In the genomic region with DNA sequence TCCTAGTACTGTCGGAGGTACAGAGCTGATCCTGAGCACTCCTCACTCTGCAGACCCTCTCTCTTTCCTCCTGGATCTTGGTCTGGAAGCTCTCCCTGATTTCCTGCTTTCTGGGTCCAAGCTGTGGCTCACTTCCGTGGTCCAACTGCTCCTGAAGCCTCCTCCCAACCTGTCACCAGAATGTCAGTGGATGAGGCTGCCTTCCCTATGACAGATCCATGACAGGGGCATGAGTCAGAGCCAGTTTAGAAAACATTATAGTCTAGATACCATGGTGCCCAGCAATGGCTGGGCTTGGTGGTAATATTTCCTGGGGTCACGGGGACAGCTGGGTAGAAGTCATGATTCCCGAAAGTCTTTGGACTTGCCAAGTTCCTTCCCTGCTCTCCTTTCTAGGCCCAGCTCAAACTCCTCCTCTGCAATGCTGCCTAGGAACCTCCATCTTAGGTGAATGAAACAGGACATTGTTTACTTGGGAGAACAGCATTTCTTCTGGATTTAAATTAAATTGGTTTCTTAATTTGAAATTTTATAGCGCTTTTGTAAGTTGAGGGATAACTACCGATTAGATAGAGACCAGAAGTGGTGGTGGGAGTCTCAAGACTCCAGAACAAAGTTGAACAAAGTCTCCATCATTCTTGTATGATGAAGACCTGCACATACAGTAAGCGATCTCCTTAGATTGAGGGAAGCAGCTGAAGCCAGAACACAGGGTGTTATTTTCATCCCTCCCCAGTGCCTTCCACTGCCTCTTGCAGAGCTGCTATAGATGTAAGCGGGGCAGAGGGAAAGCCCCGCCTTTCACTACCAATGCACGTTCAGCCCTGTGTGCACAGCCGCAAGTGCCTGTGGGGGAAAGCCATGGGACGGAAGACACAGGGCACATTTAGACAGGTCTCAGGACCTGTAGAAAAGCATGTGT, we compare ENCODE assay signal across 18 mouse cellular contexts.
A peak's percentile ranks its signal among the peaks of the same experiment; 100 is the strongest.
DNase-seq lines count a peak whose midpoint lies in the region; ATAC-seq and TF ChIP-seq lines count a peak whose summit lies in the region.
"Had no signal": no experiment of that assay in that cellular context is flagged by ENCODE, and none has a peak within 500 bp of the region (broad histone marks: within the 10 kb centered on the region; RNA-seq: fewer than 3 reads in every experiment).

No protein-coding gene starts in this region.

- WGBS in midbrain, embryonic 11.5 days: 92% methylated on average over 12 of the region's 12 CpGs
- 89% methylated on average over 12 of the region's 12 CpGs for WGBS in midbrain, embryonic 10.5 days

- H3K9ac ChIP-seq in midbrain, embryonic 11.5 days (ENCODE audit: low read length): no peak overlapping the region
- H3K9ac ChIP-seq: forebrain, postnatal 0 days; kidney, embryonic 15.5 days; midbrain, embryonic 13.5 days had no signal

- no peaks in the 10 kb centered on the region for H3K9me3 ChIP-seq in midbrain, embryonic 11.5 days (ENCODE audit: control insufficient read depth, low read length)
- H3K9me3 ChIP-seq in midbrain, embryonic 10.5 days (replicated peaks): no peaks in the 10 kb centered on the region
- H3K9me3 ChIP-seq: heart, embryonic 10.5 days; kidney, embryonic 15.5 days; midbrain, embryonic 13.5 days had no signal

- peak overlapping the region; percentile 89 for H3K27ac ChIP-seq in gastrocnemius, adult 2 months
- no peak overlapping the region for H3K27ac ChIP-seq in midbrain, embryonic 11.5 days (ENCODE audit: low read depth, low read length)
- no peak overlapping the region for H3K27ac ChIP-seq in midbrain, embryonic 10.5 days (replicated peaks)
- H3K27ac ChIP-seq: heart, embryonic 10.5 days; kidney, embryonic 15.5 days; midbrain, embryonic 13.5 days had no signal

- H3K4me3 ChIP-seq in gastrocnemius, adult 2 months: no peak overlapping the region
- H3K4me3 ChIP-seq in midbrain, embryonic 11.5 days (ENCODE audit: low read depth, low read length): no peak overlapping the region
- no peak overlapping the region for H3K4me3 ChIP-seq in midbrain, embryonic 10.5 days
- H3K4me3 ChIP-seq: heart, embryonic 10.5 days; kidney, embryonic 15.5 days; midbrain, embryonic 13.5 days had no signal

- no peak for TF ChIP-seq CTCF in gastrocnemius, adult 2 months (IDR thresholded peaks at IDR 0.05)

- no peaks in the 10 kb centered on the region for H3K4me1 ChIP-seq in midbrain, embryonic 11.5 days (ENCODE audit: control insufficient read depth, insufficient read depth, low read length)
- H3K4me1 ChIP-seq in midbrain, embryonic 10.5 days: peaks cover 2% of the 10 kb centered on the region

- H3K36me3 ChIP-seq in midbrain, embryonic 11.5 days (ENCODE audit: control insufficient read depth, insufficient read depth, low read length): no peaks in the 10 kb centered on the region
- no peaks in the 10 kb centered on the region for H3K36me3 ChIP-seq in midbrain, embryonic 10.5 days
- H3K36me3 ChIP-seq: heart, embryonic 10.5 days; kidney, embryonic 15.5 days; midbrain, embryonic 13.5 days had no signal

- peak; percentile 66 for DNase-seq in adrenal gland, adult 2 months
- DNase-seq in adrenal gland, adult 18-20 months (ENCODE audit: low spot score in 2 of 2): no peak
- DNase-seq in gastrocnemius, adult 2 months: no peak
- no peak for DNase-seq in gastrocnemius, postnatal 10 days
- peak; percentile 49 for DNase-seq in midbrain, embryonic 11.5 days (ENCODE audit: low spot score, missing footprints)
- DNase-seq in midbrain, embryonic 10.5 days (ENCODE audit: low spot score): no peak
- no peak for DNase-seq in spleen, postnatal 36 days (ENCODE audit: low spot score in 2 of 2)
- DNase-seq: cerebellum, adult 9-11 months; forebrain, postnatal 0 days; kidney, postnatal 36 days; lung, adult 18-20 months; lung, postnatal 10 days had no signal

- no peaks in the 10 kb centered on the region for H3K27me3 ChIP-seq in midbrain, embryonic 11.5 days (ENCODE audit: control insufficient read depth, insufficient read depth, low read length)
- no peaks in the 10 kb centered on the region for H3K27me3 ChIP-seq in midbrain, embryonic 10.5 days (ENCODE audit: low read depth, poor library complexity, severe bottlenecking)
- H3K27me3 ChIP-seq: kidney, embryonic 15.5 days; midbrain, embryonic 13.5 days had no signal

- no peak overlapping the region for H3K4me2 ChIP-seq in midbrain, embryonic 11.5 days
- H3K4me2 ChIP-seq: kidney, embryonic 15.5 days; midbrain, embryonic 13.5 days had no signal

- intact Hi-C loops in gastrocnemius, adult 2 months (cut with DNase I): loop anchor here (5.0 kb wide), 1 partner anchor 72 kb away; no protein-coding TSS in a partner anchor

- ATAC-seq in midbrain, embryonic 11.5 days (ENCODE audit: low FRiP score): no peak
- no peak for ATAC-seq in megakaryocyte, adult 5-6 weeks (ENCODE audit: poor library complexity, severe bottlenecking)
- ATAC-seq: activated CD4-positive, CD25-positive, alpha-beta regulatory T cell, adult 4 months; intestine, postnatal 0 days; midbrain, embryonic 13.5 days had no signal

Comparison
In these comparisons a context has a peak if more than half of its experiments do, and no peak if none do; other contexts are left out.
1. DNase-seq: peak in adrenal gland, adult 2 months (single experiment) and midbrain, embryonic 11.5 days (single experiment); none in adrenal gland, adult 18-20 months (0 of 2), gastrocnemius, adult 2 months (single experiment), gastrocnemius, postnatal 10 days (single experiment), midbrain, embryonic 10.5 days (single experiment) and spleen, postnatal 36 days (0 of 2).